Mouse (Mus musculus) left cerebral cortex, adult 6 months (tissue): Measurements from ENCODE around the gene 4933414I15Rik. TPM values are rescaled to one million over a fixed set of nuclear protein-coding genes. Genes with fewer than 3 reads are reported as not detected.

ENCODE experiments used
- long read RNA-seq, 2 experiments: library from polyadenylated mRNA; unstranded; transcript quantifications; one replicate each; pipeline ENCODE4 v2.0.0; 2019 to 2020
- polyA plus RNA-seq: library from polyadenylated mRNA; unstranded; fragments of <200 nt; fragmentation: Nextera tagmentation; gene quantifications from 2 replicates; pipeline ENCODE4 v1.2.3, GENCODE M21; 2021

The 4933414I15Rik gene
- polyA plus RNA-seq, result not detected in 2 replicates
- long read RNA-seq, experiment 1, result 0 reads
- long read RNA-seq, experiment 2, result 0 reads

DNA sequence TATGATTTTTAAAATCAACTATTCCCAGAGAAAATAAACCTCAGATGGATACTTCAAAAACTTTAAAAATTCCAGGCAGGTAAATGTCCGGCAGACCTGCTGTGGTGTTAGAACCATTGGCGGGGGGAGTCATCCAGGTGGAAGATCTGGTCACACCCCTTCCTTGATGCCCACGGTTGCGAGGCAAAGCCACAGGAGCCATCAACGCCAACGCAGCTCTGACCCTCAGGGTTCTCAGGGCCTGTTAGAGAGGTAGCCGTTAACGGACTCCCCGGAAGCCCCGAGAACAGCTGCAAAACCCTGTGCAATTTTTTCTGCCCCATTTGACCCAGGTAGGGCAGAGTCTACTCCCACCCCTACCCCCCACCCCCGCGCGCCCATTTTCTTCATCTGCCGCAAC, at the start of gene 4933414I15Rik:
TSS of gene 4933414I15Rik (minus strand) at position 260 of the 400 bp plus-strand sequence.

DNA sequence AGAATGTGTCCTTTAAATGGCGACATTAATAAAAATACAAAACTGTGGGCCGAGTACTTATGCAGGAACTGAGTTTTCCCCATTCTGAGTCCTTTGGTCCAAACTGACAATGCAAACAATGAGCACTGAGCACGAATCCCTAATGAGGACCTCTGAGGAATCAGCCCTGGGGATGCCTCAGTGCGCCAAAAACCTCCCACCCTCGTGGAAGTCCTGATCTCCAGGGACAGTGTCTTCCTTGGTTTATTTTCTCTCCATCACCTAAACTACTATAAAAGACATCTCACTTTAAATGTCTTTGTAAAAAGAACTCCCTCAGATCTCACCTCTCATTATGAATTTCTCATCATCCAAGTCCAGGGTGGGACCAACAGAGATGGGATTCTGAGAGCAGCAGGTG, 38.1 kb upstream of the 4933414I15Rik start, which contains the start of gene Olfr1377:
TSS of gene Olfr1377 (plus strand) at position 301 of the 400 bp plus-strand sequence.

DNA sequence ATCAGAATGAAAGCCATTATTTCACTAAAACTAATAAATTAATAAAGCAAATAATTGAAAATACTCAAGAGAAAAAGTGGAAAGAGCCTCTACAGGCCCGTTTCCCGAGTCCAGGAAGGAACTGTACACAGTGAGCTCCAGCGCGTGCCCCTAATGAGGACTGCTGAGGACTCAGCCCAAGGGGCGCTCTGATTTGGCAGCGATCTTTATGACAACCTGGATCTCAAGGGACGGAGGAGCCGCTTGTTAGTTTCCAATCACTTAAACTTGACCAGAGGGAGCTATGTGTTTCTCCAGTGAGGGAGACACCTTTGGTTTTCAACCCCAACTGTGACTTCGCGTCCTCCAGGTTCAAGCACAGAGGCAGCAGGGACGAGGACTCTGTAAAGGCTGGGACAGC, 22.7 kb upstream of the 4933414I15Rik start, which contains the start of gene Olfr1378:
TSS of gene Olfr1378 (plus strand) at position 301 of the 400 bp plus-strand sequence.

DNA sequence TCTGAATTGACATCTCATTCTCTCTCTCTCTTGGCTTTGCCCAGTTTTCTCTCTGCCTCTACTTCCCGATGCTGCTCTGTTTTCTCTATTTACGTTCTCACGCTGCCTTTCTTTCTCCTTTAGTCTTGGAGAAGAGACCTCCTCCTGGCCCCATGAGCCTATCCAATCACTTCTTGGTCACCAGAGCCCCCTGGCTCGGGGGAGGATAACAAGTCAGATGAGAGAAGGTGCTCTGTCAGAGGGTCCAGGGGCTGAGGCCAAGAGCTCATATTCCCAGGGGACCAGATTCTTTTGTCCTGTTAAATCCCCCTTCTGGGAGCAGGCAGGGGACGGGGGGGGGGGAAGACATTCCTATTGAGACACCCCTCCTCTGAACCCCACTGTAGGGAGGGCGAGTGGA, 10.1 kb upstream of the 4933414I15Rik start, which contains the start of gene Prop1:
TSS of gene Prop1 (minus strand) at position 101 of the 400 bp plus-strand sequence.

DNA sequence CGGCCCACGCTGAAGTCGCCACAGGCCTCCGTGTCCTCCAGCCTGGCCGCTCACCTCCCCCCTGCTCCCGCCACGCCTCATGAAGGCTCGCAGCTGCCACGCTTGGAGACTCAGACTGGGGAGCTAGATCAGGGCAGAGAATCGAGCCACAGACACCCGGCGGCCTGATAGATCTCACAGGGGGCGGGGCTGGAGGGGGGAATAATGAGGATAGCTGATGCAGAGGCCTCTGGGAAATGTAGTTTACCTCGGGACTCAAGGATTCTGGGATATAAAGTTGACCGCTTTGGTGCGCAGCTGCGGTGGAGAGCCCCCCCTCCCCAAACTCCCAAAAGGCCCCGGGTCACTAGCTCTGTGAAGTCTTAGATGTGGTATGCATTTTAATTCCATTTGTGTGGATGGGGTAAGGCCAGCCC, 12.1 kb downstream of the 4933414I15Rik start, which contains the start of gene Zfp354b:
TSS of gene Zfp354b (minus strand) at position 183 of the 416 bp plus-strand sequence.

DNA sequence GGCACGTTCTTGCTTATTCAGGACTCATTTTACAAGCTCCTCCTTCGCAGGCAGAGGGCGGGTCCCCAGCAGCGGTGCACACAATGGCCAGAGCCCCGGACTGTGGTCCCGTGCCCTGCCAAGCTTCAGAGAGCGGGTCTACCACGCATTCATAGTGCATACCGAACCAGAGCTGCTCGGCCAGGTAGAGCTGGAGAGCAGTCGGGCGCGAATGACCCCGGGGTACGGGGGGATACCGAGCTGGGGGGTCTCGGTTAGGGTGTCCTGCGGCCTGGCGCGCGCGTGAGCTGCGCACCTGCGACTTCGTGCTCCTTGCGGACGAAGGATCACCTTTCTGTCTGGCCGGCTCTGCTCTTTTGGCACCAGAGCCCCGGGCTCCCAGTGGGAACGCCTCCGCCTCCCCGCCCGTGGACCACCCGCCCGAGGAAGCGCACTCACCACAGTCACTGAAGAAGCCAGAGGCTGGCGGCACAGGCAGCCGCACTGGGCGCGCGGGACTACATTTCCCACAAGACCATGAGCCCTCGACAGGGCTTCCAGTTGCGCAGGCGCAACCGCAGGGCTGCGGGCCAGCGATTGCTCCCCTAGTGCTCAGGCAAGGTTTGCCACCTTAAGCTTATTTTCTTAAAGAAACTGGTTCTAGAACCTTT, 27.8 kb downstream of the 4933414I15Rik start, which contains the start of gene Zfp2:
TSS of gene Zfp2 (minus strand) at position 495 of the 650 bp plus-strand sequence.

Other genes starting within 250 kb of the 4933414I15Rik start
- 8.1 and 9.9 TPM in 2 replicates for gene Zfp354c, start 116.0 kb downstream of the 4933414I15Rik start, polyA plus RNA-seq
- 0.97 and 1.4 TPM in 2 replicates for gene Zfp879, start 102.2 kb downstream of the 4933414I15Rik start, polyA plus RNA-seq
- gene Grm6, start 93.1 kb downstream of the 4933414I15Rik start, polyA plus RNA-seq, result not detected in 2 replicates
- 2.8 and 3.2 TPM in 2 replicates for gene Zfp454, start 56.1 kb downstream of the 4933414I15Rik start, polyA plus RNA-seq
- 14.9 and 18.5 TPM in 2 replicates for gene Zfp2, start 27.6 kb downstream of the 4933414I15Rik start, polyA plus RNA-seq
- 2.9 and 3.2 TPM in 2 replicates for gene Zfp354b, start 12.1 kb downstream of the 4933414I15Rik start, polyA plus RNA-seq
- gene Prop1, start 10.0 kb upstream of the 4933414I15Rik start, polyA plus RNA-seq, result not detected in 2 replicates
- not detected in 2 replicates for gene Olfr1378, start 22.8 kb upstream of the 4933414I15Rik start, polyA plus RNA-seq
- gene Olfr1377, start 38.2 kb upstream of the 4933414I15Rik start, polyA plus RNA-seq, result not detected in 2 replicates
- not detected in 2 replicates for gene Olfr51, start 59.8 kb upstream of the 4933414I15Rik start, polyA plus RNA-seq
- not detected in 2 replicates for gene Olfr54, start 70.5 kb upstream of the 4933414I15Rik start, polyA plus RNA-seq
- gene Olfr1375, start 104.3 kb upstream of the 4933414I15Rik start, polyA plus RNA-seq, result not detected in 2 replicates
- 5.0 and 5.1 TPM in 2 replicates for gene Zfp354a, start 115.5 kb upstream of the 4933414I15Rik start, polyA plus RNA-seq